Mouse (Mus musculus) stomach, postnatal 0 days (tissue): ENCODE results near the gene Mogat1.

Source experiments
- CTCF ChIP-seq: IDR thresholded peaks from 2 replicates; pipeline ENCODE4 v1.5.1; 2016; ENCODE audit warnings: antibody characterized with exemption, low read depth, mild to moderate bottlenecking, moderate library complexity
- EP300 ChIP-seq: optimal IDR thresholded peaks from 2 replicates; pipeline ENCODE3; 2016; ENCODE audit warnings: antibody characterized with exemption

GRCm38 (mm10) chr1:78534428-78535150 lies 23.8 kb downstream of the Mogat1 start:
- TF ChIP-seq CTCF, result no peak
- no peak for TF ChIP-seq EP300
